Comparison of ENCODE assay signal across 15 mouse cellular contexts in genomic region chr17:85335464-85335863, GRCm38 (mm10).
"Had no signal": no experiment of that assay in that cellular context is flagged by ENCODE, and none has a peak within 500 bp of the region (broad histone marks: within the 10 kb centered on the region; RNA-seq: fewer than 3 reads in every experiment).

No protein-coding gene starts in this region.

- H3K4me2 ChIP-seq: limb, embryonic 13.5 days; liver, embryonic 12.5 days; liver, embryonic 15.5 days; midbrain, embryonic 13.5 days had no signal

- H3K4me1 ChIP-seq: limb, embryonic 13.5 days; liver, embryonic 12.5 days; liver, embryonic 15.5 days had no signal

- ATAC-seq: intestine, postnatal 0 days; liver, embryonic 12.5 days; midbrain, embryonic 13.5 days; midbrain, embryonic 16.5 days had no signal

- H3K9me3 ChIP-seq: limb, embryonic 13.5 days; liver, embryonic 12.5 days; liver, embryonic 15.5 days; midbrain, embryonic 13.5 days had no signal

- H3K4me3 ChIP-seq: limb, embryonic 13.5 days; liver, embryonic 12.5 days; liver, embryonic 15.5 days; midbrain, embryonic 13.5 days had no signal

- DNase-seq: kidney, adult 2 months; kidney, postnatal 25 days; liver; lung, adult 18-20 months; lung, postnatal 14 days; thymus, adult 18-20 months; thymus, postnatal 36 days had no signal

- H3K27me3 ChIP-seq: limb, embryonic 13.5 days; liver, embryonic 15.5 days; midbrain, embryonic 13.5 days had no signal

- H3K36me3 ChIP-seq: limb, embryonic 13.5 days; liver, embryonic 12.5 days; liver, embryonic 15.5 days; midbrain, embryonic 13.5 days had no signal

- H3K27ac ChIP-seq: kidney, postnatal 0 days; limb, embryonic 13.5 days; liver, embryonic 12.5 days; liver, embryonic 15.5 days; macrophage; midbrain, embryonic 13.5 days had no signal

- H3K9ac ChIP-seq: limb, embryonic 13.5 days; liver, embryonic 12.5 days; liver, embryonic 15.5 days; midbrain, embryonic 13.5 days had no signal
